Mouse (Mus musculus): ENCODE measurements around the gene Pgap3. TPM values are rescaled to one million over a fixed set of nuclear protein-coding genes. Genes with fewer than 3 reads are reported as not detected.

Gene Pgap3
- polyA plus RNA-seq, 1 experiment: 17.7 TPM

GRCm38 (mm10) chr11:98360866-98361521 lies 39.3 kb downstream of the Pgap3 start:
- 52% methylated on average over 9 of the region's 9 CpGs for WGBS
- Histone ChIP-seq H3K27ac (ENCODE audit: insufficient read depth, low read length) (peak overlapping the region; percentile 50), H3K4me1 (ENCODE audit: control insufficient read depth, insufficient read depth, insufficient read length) (peaks cover 7% of the 10 kb centered on the region; the same call in 1 of the 2 replicates), H3K4me3 (ENCODE audit: extremely low read depth, insufficient read depth, insufficient read length) (no peak overlapping the region), H3K27me3 (ENCODE audit: control insufficient read depth, insufficient read depth, low read length) (no peaks in the 10 kb centered on the region), H3K36me3 (ENCODE audit: control insufficient read depth, insufficient read depth, low read length) (no peaks in the 10 kb centered on the region)
- DNase-seq (ENCODE audit: low read depth in 1 of 2, low spot score in 2 of 2): no peak
- TF ChIP-seq CTCF (IDR thresholded peaks at IDR 0.05; ENCODE audit: extremely low read depth, insufficient read depth, insufficient read length, insufficient replicate concordance) (no peak), POLR2A (IDR thresholded peaks at IDR 0.05; ENCODE audit: low read depth, low read length) (no peak)

- peak within 1 kb of the TSS; percentile 82 for H3K4me3 ChIP-seq (ENCODE audit: extremely low read depth, insufficient read depth, insufficient read length)
- peak within 1 kb of the TSS; percentile 94 for H3K27ac ChIP-seq (ENCODE audit: insufficient read depth, low read length)
- H3K36me3 ChIP-seq (ENCODE audit: control insufficient read depth, insufficient read depth, low read length): no peaks in the 10 kb centered on the region
- DNase-seq (ENCODE audit: low read depth in 1 of 2, low spot score in 2 of 2): peak; percentile 82 to 90
- peaks cover 9% of the 10 kb centered on the region; the same call in 1 of the 2 replicates for H3K4me1 ChIP-seq (ENCODE audit: control insufficient read depth, insufficient read depth, insufficient read length)
- TF ChIP-seq CTCF (IDR thresholded peaks at IDR 0.05; ENCODE audit: extremely low read depth, insufficient read depth, insufficient read length, insufficient replicate concordance): no peak
- TF ChIP-seq POLR2A (IDR thresholded peaks at IDR 0.05; ENCODE audit: low read depth, low read length): peak; percentile 68
- no peaks in the 10 kb centered on the region for H3K27me3 ChIP-seq (ENCODE audit: control insufficient read depth, insufficient read depth, low read length)
- WGBS: under 1% methylated on average over 59 of the region's 60 CpGs
These were observed 41.9 kb downstream of the Pgap3 start, which contains the start of gene Stard3 for GRCm38 (mm10) chr11:98358161-98359083. Stard3 (plus strand) TSS chr11:98358368.

- Histone ChIP-seq H3K36me3 (ENCODE audit: control insufficient read depth, insufficient read depth, low read length) (no peaks in the 10 kb centered on the region), H3K27me3 (ENCODE audit: control insufficient read depth, insufficient read depth, low read length) (no peaks in the 10 kb centered on the region), H3K4me1 (ENCODE audit: control insufficient read depth, insufficient read depth, insufficient read length) (peaks cover 9% of the 10 kb centered on the region; the same call in 1 of the 2 replicates), H3K27ac (ENCODE audit: insufficient read depth, low read length) (peak overlapping the region; percentile 68), H3K4me3 (ENCODE audit: extremely low read depth, insufficient read depth, insufficient read length) (peak overlapping the region; percentile 64)
- no peak for DNase-seq (ENCODE audit: low read depth in 1 of 2, low spot score in 2 of 2)
- TF ChIP-seq CTCF (IDR thresholded peaks at IDR 0.05; ENCODE audit: extremely low read depth, insufficient read depth, insufficient read length, insufficient replicate concordance) (no peak), POLR2A (IDR thresholded peaks at IDR 0.05; ENCODE audit: low read depth, low read length) (no peak)
- WGBS: 21% methylated on average over 13 of the region's 13 CpGs
These were observed 42.7 kb downstream of the Pgap3 start for GRCm38 (mm10) chr11:98357396-98358160.

DNA sequence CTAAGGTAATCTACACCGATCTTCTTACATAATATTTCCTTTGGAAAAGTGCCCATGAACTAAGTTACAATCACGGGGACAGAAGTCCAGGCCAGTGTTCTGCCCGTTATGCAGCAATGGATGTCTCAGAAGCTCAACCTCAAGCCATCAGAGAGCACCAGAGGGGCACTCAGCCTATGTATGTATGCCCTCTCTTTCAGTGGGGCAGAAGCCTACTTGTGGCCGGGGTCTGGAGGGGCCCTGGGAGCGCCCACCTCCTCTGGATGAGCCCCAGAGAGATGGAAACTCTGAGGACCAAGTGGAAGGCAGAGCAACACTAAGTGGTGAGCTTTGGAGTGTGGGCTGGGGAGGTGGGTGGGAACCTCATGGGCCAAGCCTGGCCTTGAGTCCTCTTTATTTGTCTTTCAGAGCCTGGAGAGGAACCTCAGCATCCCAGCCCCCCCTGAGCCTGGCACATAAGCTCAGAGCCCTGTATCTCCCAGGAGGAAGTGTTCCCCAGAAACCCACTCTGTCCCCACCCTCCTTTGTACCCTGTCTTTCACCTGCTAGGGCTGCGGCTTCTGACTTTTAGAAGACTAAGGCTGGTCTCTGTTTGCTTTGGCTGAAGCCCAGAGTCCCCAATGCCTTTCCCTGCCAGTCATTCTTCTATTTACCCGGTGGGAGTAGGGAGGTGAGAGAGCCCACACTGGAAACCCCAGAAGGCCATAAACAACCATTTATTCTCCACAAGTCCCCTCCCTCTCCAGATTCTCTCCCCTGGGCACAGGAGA lies 43.5 kb downstream of the Pgap3 start:
- WGBS: 81% methylated on average over 7 of the region's 7 CpGs

DNA sequence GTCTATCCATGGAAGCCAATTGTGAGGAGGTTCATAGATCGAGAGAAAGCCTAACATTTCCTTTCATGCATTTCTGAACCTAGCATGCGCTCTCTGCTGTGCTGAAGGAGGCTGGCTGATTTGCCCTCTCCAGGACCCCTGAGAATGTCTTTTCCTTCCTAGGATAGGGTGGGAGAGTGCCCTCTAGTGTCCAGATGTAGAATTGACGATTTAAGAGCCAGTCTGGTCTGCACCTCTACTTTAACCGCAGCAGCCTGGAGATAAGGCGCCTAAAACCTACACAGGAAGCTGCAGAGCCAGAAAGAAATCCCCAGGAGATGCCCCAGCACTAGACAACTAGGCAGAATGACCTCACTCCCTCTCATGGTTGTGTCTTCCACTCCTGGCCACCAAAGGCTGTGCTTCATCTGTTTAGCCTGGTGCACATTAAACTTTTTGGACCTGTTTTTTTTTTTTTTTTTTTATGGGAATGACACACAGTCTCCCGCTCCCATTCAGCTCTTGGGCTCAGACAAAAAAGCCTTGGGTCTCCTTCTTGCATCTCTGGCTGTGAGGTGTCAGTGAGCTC lies 44.5 kb downstream of the Pgap3 start:
- Histone ChIP-seq H3K4me1 (ENCODE audit: control insufficient read depth, insufficient read depth, insufficient read length) (peaks cover 4% of the 10 kb centered on the region; the same call in 1 of the 2 replicates), H3K27ac (ENCODE audit: insufficient read depth, low read length) (no peak overlapping the region), H3K4me3 (ENCODE audit: extremely low read depth, insufficient read depth, insufficient read length) (no peak overlapping the region), H3K27me3 (ENCODE audit: control insufficient read depth, insufficient read depth, low read length) (no peaks in the 10 kb centered on the region), H3K36me3 (ENCODE audit: control insufficient read depth, insufficient read depth, low read length) (no peaks in the 10 kb centered on the region)
- TF ChIP-seq CTCF (IDR thresholded peaks at IDR 0.05; ENCODE audit: extremely low read depth, insufficient read depth, insufficient read length, insufficient replicate concordance) (peak; percentile 27; the same call in 1 of the 2 replicates), POLR2A (IDR thresholded peaks at IDR 0.05; ENCODE audit: low read depth, low read length) (no peak)
- WGBS: 8% methylated on average over 6 of the region's 6 CpGs
- peak in 1 of 2 experiments; percentile 42 for DNase-seq (ENCODE audit: low read depth in 1 of 2, low spot score in 2 of 2)

More for the DNA sequence above, 43.5 kb downstream of the Pgap3 start:
- TF ChIP-seq CTCF (IDR thresholded peaks at IDR 0.05; ENCODE audit: extremely low read depth, insufficient read depth, insufficient read length, insufficient replicate concordance) (no peak), POLR2A (IDR thresholded peaks at IDR 0.05; ENCODE audit: low read depth, low read length) (no peak)
- no peak for DNase-seq (ENCODE audit: low read depth in 1 of 2, low spot score in 2 of 2)
- Histone ChIP-seq H3K27ac (ENCODE audit: insufficient read depth, low read length) (no peak overlapping the region), H3K27me3 (ENCODE audit: control insufficient read depth, insufficient read depth, low read length) (no peaks in the 10 kb centered on the region), H3K36me3 (ENCODE audit: control insufficient read depth, insufficient read depth, low read length) (no peaks in the 10 kb centered on the region), H3K4me3 (ENCODE audit: extremely low read depth, insufficient read depth, insufficient read length) (no peak overlapping the region), H3K4me1 (ENCODE audit: control insufficient read depth, insufficient read depth, insufficient read length) (peaks cover 6% of the 10 kb centered on the region; the same call in 1 of the 2 replicates)
